Mouse (Mus musculus) monocyte, adult 5-6 weeks (primary cell): ENCODE data around the gene Zfp810. TPM values are rescaled to one million over a fixed set of nuclear protein-coding genes. Genes with fewer than 3 reads are reported as not detected.
"Not testable (repeated sequence)": the region's sequence is repeated elsewhere in the genome, so short reads cannot be mapped to it uniquely, and the experiment has no call there.

Experiments used
- ATAC-seq: fragments of 153-309, 156-312 bp; replicated peaks from 2 replicates; pipeline ENCODE4 v1.8.0; 2017; ENCODE audit warnings: mild to moderate bottlenecking; ENCODE audit not compliant: low TSS enrichment, insufficient number of reproducible peaks, severe bottlenecking, poor library complexity, low FRiP score
- total RNA-seq: library from RNA; stranded (forward); fragments of 200-1000, 200-491, 200-594 nt; gene quantifications from 3 replicates; pipeline ENCODE4 v1.2.3, GENCODE M21; 2017

Zfp810 gene
- total RNA-seq, result 20.8 to 34.3 TPM (median 31.1 TPM) in 3 replicates

DNA sequence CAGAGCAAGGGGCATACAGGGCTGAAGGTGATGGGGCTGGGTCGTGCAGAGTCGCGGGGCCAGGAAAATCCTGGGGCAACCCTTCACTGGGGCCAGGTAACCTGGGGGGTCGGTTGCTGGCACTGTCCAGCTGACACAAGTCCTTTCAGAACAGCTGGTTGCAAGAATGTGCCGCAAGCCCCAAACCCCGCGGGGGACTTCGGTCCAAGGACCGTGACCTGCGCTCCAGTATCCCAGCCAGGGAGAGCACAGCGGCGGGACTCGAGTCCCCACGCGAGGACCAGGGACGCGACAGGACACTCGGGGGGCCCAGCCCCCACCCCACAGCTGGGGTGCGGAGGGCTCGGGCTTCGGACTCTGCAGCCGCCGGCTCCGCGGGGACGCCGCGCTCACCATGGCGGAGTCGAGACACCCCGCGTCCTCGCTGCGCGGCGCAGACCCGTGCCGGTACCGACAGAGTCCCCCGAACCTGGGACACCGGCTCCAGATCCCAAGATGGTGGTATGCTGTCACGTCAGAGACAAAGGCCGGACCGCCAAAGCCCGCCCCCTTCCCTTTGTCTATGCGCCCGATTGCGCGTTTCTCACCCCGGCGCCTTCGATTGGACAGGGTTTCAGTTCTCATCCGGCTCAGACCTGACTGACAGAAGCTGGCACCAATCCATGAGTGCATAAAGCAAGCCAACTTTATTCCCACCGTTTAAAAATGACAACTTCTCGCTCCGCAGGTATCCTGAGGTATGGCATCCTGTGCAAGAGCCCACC lies at the start of gene Zfp810:
TSS of gene Zfp810 (minus strand) at position 493 of the 764 bp plus-strand sequence.
- peak; percentile 99 for ATAC-seq

DNA sequence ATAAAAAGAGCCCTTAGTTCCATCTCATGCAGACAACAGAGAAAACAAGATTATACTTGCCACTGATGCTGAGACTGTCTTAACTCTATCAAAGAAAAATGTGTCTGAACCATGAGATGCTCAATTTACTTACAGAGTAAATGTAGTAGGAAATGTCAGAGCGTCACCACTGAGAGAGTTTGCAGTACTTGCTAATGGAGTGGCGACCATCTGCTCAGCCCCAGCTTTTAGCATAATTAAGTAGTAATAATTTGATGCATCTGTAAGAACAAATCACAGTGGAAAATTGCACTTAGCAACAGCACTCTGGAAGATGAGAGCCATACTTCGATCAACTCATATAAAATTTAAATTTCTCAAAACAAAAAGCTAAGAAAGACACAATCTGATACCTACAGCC lies 48.5 kb upstream of the Zfp810 start:
- ATAC-seq, result no peak

DNA sequence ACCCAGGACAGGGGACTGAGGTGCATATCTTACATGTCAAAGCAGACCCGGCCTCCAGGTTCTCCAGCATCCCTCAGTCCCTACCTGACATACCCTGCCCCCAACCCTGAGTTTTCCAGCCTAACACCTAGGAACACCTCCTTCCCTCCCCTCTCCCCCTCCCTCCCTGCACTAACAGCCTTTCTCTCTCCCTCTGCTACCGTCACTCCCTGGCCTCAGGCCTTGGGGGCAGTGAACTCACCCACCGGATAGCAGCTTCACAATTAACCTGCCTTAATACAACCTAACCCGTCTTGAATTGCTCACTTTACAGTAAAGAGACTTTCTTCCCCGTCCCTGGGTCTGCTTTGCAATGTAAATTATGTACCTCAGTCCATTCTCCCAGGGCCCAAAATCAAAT lies 46.5 kb upstream of the Zfp810 start:
- ATAC-seq, result no peak

DNA sequence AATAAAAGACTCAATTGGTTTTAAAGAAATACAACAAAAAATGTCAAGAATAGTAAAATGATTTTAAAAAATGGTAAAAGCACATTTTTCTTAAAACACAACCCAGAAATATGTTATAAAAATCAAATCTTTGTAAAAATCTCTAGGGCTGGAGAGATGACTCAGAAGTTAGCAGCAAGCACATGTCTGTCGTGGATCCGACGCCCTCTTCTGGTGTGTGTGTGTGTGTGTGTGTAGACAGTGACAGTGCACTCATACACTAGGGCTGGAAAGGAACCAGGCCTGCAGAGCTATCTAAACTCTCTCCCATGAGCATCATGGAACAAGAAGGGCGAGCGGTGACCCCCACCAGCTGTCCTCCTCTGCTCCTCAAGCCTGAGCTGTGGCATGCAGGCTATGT lies 46.0 kb upstream of the Zfp810 start:
- no peak for ATAC-seq

DNA sequence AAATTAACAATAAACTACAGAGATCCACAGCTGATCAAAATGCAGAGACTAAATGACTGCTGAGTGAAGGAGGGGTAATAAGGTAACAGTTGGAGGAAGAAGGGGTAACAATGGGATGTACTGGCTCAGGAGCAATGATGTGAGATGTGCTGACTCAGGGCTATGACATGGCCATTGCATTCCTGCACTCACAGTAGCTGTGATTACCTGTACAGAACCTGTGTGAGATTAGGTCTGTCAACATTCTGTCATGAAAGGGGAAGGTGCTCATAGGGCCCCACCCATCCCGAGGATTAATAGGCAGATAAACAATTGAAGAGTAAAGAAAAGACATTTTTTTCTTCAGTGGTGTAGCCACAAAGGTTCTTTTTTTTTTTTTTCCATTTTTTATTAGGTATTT lies 32.9 kb upstream of the Zfp810 start:
- ATAC-seq, result no peak

DNA sequence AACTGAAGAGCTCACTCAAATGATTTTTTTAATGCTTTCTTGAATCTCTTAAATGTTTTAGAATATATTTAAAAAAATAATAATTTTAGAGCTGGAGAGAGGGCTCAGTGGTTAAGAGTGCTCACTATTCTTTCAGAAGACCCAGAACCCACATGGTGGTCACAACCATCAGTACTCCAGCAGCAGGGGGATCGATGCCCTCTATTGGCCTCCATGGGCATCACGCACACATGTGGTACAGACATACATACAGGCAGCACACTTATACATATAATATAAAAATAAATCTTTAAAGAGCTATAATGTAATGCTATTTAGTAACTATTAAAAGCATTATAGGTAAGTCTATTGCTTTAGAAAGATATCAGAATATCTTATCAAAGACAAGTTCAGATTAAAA lies 29.8 kb upstream of the Zfp810 start:
- ATAC-seq, result no peak

DNA sequence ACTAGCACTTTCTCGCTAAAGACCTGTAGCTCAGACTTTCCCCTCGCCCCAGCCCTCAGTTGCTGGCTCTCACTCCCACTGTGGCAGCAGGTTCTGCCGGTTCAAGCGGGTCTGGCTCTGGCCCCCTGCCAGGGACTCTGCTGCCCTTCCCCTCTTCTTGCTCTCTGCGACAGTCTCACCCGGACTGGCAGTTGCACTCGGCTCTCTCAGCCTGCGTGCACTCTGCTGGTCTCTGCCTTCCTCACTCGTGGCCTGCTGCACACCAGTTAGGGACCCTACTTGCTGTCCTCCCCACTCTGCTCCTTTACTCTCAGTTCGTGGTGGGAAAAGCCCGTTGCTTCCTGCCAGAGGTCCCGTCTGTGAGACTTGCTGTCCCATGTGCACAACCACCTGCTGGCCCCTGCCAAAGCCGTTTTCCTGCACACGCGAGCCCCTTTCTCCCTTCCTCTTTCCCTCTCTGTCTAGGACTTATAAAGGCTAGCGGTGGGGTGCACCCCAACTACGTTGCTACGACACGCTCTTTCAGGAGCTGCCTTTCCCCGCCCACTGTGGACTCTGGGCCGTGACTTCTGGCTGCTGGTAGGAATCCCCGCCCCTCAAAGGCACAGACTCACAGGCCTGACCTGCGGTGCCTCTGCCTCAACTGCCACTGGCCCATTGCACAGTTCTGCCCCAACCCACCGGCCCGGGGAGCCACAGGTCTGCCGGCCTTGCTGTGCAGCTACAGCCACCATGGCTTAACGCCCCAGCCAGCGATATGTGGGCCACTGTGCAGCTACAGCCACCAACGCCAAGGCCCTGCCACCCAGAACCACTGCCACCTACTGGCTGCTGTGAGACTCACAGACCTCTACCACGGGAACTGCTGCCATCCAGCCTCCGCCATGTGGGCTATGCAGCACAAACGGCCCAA lies 20.3 kb upstream of the Zfp810 start:
- peak; percentile 98 for ATAC-seq

DNA sequence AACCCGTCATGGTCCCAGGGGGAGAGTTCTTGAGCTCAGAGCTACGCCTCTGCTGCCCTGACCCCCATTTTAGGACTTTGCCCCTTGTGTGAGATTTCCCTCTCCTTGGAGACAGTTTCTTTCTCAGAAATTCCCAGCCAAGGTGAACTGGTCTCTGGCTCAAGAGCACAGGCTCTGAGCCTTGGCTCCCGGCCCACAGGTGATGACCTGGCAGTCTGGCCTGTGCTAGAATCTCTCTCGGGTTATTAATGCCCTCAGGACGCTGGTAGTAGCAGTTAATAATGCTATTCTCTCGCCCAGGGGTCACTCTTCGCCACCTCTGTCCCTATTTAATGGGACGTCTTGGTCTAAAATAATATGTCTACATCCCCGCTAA lies 19.6 kb upstream of the Zfp810 start:
- ATAC-seq, result no peak

DNA sequence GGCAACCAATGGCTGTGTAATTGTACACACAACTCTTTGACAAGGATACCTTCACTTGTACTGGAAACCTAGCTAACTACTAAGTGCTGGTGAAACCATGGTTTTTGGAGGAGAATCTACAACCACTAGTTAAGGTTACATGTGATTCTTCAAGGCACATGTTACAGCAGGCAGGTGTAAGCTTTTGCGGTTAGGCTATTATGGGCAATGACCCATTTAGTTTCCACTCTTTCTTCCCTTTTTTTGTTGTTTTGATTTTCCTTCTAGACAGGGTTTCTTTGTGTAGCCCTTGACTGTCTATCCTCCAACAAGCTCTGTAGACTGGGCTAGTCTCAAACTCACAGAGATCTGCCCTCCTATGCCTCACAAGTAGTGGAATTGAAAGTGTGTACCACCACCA lies 17.1 kb upstream of the Zfp810 start:
- no peak for ATAC-seq

DNA sequence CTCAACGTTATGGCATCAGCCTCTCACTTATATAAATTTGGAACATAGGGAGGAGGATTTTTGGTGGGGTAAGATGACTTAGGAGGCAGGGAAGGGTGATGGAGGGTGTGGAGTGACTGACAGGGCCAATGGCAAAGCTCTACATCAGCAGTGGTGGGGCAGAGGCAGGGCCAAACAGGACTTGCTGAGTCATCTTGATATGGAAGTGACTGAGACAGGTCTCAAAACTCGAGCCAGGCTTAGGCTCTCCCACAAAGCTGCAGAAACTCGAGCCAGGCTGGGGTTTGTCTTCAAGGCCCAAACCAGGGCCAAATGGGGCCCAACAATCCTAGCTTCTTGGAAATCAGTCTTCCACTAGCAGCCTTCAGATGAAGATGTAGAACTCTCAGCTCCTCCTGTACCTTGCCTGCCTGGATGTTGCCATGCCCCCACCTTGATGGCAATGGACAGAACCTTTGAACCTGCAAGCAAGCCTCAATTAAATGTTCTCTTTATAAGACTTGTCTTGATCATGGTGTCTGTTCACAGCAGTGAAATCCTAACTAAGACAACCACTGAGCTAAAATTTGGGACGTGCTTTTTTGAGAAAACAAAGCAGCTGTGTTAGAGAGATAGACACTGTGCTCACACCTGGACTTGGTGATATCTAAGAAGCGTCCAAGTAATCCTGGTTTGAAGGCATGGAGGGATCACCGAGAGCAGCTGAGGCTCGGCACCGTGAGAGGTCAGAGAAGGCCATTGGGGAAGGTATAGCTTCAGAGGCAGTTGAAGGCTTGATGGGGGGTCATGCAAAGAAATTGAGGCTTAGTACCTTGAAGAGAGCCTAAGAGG lies 15.1 kb upstream of the Zfp810 start:
- ATAC-seq, result no peak

DNA sequence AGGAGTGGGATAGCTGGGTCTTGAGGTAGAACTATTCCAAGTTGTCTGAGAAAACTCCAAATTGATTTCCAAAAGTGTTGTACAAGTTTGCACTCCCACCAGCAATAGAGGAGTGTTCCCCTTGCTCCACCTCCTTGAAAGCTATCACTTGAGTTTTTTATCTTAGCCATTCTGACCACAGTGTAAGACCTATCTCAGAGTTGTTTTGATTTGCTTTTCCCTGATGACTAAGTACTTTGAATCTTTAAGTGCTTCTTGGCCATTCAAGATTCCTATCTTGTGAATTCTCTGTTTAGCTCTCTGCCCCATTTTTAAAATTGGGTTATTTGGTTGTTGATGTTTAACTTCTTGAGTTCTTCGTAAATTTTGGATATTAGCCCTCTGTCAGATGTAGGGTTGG lies 11.7 kb upstream of the Zfp810 start:
- no peak for ATAC-seq

DNA sequence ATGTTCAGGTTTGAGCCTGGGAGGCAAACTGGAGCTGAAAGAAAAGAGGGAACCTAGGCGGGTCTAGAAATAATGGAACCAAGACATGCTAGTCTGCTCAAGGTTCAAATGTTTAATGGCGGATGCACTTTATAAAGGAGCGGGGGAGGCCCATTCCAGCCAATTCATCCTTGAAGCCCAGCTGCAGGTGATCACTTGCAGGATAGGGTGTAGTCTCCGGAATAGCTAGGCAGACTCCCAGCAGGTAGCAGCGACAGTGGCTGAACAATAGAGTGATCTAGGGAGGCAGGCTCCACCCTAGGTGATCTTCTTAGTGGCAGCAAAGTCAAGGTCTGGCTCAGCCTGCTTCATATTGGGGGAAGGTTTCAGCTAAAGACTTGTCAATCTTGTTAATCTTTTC lies 8.6 kb upstream of the Zfp810 start:
- ATAC-seq, result not testable (repeated sequence)

DNA sequence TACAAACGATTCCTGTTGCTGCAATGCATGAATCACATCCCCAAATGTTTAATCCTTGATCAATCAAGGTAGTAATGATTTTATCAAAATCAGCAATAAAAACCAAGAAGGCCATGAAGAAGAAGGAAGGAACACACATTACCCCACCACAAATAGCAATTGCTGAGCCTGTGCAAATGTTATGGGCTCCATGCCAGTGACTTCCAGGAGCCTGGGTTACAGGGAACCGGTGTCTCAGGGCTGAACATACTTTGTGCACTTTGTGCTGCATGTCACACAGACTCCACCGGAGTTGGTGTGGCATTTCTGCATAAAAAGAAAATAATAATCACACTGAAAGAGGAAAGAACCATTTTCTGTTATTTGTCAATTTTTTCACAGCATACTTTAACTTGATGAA lies 6.6 kb upstream of the Zfp810 start:
- no peak for ATAC-seq

DNA sequence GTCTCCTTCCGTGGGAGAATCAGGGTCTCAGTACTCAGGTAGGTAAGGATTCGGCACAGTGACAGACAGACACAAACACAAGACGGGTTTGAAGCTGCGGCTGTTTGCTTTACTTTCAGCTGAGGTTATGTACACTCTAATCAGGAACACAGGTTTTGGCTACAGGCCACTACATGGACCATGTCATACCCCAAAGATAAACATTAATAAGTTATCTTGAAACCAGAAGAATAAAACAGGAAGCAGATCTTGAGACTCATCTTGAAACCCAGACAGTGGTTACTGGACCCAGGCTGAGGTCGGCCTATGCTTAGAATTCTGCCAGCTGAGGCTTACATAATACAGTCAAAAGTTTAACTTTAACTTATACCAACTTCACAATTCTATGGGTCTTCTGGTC lies 5.8 kb upstream of the Zfp810 start:
- no peak; the same call in 1 of the 2 replicates for ATAC-seq

DNA sequence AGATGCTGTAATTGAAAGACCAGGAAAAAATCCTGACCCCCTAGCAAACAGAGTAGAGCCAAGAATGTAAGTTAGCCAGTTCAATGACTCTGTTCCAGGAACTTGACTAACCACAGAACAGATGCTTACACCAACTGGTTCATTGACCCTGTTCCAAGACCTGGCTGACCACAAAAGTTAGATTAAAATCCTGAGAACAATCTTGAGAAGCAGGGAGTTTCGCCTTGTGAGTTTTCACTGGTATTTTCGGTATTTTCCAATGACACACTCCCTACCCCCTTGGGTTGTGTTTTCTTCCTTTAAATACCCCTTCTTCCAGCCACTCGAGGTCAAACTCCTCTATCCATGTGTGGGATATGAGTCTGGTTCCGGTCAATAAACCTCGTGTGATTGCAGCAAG lies 2.2 kb upstream of the Zfp810 start:
- ATAC-seq, result no peak

DNA sequence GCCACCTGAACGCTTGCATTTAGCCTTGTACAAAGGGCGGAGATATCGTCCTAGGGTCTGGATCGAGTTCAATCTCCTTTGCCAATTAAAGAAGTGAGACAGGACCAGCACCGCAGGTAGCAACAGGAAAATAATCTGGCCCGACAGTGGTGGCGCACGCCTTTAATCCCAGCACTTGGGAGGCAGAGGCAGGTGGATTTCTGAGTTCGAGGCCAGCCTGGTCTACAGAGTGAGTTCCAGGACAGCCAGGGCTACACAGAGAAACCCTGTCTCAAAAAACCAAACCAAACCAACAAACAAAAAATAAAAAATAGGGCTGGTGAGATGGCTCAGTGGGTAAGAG lies 443 bp upstream of the Zfp810 start:
- ATAC-seq, result not testable (repeated sequence)

DNA sequence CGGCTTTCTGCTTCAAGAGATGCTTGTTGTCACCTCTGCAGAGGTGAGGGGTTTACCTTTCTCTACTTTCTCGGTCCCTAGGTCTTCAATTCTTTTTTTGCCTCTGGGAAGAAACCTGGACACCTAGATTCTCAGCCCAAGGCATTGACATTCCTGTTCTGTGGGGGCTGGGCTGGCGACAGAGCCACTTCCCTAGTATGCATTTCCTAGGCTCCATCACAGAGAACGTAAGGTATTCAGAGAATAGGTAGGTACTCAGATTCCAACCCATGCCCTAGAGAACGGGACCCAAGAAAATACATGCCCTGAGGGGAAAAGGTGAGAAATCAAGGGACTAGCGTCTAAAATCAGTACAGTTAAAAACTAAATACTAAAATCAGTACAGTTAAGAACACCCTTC lies 722 bp downstream of the Zfp810 start:
- ATAC-seq, result no peak

DNA sequence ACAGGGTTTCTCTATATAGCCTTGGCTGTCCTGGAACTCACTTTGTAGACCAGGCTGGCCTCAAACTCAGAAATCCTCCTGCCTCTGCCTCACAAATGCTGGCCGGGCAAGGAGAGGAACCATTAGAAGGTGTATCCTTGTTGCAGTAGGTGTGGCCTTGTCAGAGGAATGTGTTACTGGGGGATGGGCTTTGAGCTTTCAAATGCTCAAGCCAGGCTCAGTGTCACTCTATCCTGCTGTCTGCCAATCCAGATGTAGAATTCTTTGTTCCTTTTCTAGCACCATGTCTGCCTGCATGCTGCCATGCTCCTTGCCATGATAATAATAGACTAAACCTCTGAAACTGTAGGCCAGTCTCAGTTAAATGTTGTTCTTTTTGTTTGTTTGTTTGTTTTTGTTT lies 5.2 kb downstream of the Zfp810 start:
- ATAC-seq, result no peak

DNA sequence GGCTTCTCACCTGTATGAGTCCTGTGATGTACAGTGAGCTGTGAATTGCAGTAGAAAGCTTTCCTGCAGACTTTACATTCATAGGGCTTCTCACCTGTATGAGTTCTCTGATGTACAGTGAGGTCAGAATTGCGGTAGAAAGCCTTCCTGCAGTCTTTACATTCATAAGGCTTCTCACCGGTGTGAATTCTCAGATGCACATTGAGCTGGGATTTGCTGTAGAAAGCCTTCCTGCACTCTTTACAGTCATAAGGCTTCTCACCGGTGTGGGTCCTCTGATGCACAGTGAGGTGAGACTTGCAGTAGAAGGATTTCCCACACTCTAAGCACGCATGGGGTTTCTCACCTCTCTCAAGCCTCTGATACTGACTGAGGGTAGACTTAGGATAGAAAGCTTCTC lies 28.7 kb downstream of the Zfp810 start:
- no peak for ATAC-seq
